Mouse (Mus musculus) megakaryocyte progenitor cell, adult 5-6 weeks (primary cell): Measurements from ENCODE around the gene Tbc1d2. TPM values are rescaled to one million over a fixed set of nuclear protein-coding genes. Genes with fewer than 3 reads are reported as not detected.

Source experiments
- ATAC-seq: replicated peaks from 2 replicates; pipeline ENCODE4 v1.8.0; 2016; ENCODE audit warnings: mild to moderate bottlenecking, moderate TSS enrichment, inconsistent platforms; ENCODE audit not compliant: poor library complexity
- total RNA-seq, 2 experiments: library from RNA; stranded (forward) in 1 of 2; stranded (reverse) in 1 of 2; fragments of 157-497, 149-512 nt in 1 of 2; fragments of 200-1000 nt in 1 of 2; gene quantifications; 2 replicates each; pipeline versions ENCODE4 v1.2.3 to v1.2.4; 2015 to 2017

Tbc1d2 gene
- 5.8 and 6.1 TPM in 2 replicates for total RNA-seq (2015)
- total RNA-seq (2017) = 6.3 and 8.2 TPM in 2 replicates

DNA sequence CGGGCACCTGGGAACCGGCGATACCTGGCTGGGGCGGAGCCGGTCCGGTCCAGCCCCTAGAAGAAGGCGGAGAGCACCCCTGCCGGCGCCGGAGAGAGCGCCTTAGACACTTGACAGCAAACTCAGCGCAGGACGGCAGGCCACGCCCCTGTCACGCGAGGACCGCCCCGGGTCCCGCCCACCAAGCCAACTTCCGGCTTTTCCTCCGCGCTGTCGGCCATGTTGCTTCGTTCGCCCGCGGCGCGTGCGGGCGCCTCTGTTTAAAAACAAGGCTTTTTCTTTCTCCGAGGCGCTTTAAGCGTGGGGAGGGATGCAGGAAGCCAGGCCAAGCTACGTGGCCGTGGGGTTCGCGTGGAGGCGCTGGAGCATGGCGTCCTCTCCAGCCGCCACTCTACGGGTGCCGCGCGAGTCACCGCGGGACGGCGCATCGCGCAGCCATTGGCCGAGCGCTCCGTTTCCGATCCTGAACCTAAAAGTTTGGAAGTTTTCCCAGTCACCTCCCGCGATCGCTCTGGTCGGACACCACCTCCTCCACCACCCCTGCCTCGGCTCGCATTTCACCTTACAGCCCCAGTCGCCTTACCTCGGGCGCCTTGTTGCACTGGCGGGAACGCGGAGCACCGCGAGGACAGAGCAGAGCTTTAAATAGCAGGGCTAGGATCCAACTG, at the start of gene Tbc1d2:
TSS of gene Tbc1d2 (minus strand) at position 124 of the 668 bp plus-strand sequence.
- peak; percentile 98 for ATAC-seq

DNA sequence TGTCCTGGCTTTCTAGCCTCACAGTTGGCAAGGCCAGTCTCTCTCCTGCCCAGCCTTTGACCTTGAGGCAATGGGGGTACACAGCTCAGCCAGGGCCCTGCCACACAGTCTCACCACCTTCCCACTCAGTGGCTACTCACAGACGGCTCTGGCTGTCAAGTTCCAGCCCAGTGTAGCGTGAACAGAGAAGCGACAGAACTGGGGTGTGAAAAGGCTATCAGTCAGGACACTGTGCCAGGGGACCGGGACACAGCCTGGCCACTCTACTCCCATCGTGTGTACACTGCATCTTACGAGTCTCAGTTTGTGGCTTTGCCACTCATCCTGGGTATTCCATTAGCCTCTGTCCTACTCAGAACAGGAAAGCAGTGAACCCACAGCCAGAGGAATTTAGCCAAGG, 46.5 kb upstream of the Tbc1d2 start:
- ATAC-seq = no peak

DNA sequence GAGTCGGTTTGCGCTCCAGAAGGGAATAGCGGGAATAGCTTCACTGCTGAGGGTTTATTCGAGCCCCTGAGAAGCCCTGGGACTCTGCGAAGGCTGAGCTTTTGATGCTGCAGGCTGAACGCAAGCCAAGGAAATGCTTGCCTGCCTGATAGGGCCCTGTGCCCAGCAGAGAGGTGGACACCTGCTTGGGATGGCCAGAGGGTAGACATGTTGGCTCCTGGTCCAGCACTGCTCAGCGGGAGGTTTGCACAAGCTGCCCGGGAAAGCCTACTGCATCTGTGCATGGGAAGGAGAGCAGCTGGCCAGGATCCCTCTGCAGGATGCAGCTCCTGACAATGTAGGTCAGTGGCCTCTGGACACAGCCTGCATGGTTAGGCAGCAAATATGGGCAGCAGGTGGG, 40.6 kb upstream of the Tbc1d2 start:
- ATAC-seq = no peak

DNA sequence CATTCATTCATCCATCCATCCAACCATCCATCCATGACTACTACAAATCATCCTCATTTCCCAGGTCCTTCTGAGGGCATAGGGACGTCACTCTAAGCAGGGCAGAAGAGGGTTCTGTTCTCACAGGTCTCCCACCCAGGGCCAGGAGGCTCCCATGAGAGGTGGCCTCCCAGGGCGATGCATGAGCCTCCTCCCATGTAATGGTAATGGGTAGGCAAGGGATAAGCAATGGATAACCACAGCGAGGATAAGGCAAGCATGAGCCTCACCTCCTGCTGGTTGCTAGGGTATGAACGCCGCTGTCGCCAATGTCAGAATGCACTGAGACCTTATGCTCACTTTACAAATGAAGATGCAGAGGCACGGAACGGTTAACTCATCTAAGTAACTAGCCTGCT, 40.0 kb upstream of the Tbc1d2 start:
- no peak for ATAC-seq

DNA sequence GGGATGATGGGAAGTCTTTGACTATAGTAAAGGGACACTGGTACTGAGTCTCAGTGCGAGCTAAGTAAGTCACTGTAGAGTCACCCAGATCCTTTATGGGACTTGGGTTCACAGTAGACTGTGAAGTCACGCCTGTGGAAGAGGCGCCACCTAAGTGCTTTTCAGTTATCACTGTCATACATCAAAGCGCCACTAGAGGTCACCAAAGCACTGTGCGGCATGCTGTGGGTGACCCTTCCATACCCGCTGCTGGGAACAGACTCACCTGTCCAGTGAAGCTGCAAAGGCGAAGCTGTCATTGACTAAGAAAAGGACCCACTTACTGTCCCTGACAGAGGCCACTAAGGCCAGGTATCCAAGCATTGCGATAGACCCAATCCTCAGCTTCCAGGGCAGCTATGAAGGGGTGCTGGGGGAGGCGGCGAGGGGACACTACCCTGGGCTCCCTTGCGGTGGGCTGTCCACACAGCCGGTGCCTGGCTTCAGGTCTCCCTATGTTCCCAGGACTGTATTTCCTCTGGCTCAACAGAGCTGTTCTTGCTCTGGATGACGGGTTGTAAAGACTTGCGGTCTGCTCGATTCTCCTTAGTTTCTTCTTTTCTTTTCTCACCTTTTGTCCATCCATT, 39.5 kb upstream of the Tbc1d2 start:
- ATAC-seq = peak; percentile 96

DNA sequence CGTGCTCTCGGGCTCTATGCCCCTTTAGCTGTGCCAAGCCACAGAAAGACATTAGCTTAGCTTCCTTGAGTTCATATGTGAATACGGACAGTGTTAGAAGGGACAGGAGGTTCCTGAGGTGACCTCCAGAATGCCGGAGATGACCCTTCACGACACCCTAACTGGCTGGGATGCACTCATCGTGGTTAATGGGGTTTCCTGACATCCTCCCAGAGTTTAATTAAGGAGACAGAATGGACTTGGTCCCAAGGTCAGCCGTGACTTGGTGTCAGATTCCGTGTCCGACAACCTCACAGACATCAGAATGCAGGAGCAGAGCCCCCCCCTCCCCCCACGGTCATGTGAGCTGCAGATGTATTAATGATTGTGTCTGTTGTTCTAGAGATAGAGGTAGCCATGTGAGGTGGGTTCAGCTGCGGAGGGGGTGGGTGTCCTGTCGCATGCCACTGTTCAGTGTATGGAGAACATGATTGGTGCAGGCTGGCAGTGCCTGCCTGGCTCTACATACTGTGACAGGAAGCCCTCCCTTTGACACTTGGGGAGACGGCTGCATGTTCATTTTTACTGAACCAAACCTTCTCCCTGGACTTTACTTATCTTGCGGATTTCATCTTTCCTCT, 38.3 kb upstream of the Tbc1d2 start:
- no peak for ATAC-seq

DNA sequence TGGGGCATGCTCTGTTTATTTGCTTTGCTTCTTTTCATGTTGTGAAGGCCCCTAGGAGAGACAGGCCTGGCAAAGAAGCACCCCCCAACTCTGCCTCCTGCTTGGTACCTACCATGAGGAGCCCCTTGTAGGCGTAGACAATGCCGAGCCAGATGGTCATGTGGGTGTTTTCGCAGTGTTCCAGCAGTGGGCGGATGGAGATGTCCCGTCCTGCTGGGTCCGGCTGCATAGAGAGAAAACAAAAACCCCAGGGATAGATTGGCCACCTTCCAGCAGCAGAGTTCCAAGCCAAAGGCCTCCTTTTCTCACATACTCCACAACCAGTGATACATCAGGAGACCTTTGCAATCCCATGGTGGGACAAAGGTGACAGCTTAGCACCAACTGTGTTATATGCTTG, 34.2 kb upstream of the Tbc1d2 start:
- no peak for ATAC-seq

DNA sequence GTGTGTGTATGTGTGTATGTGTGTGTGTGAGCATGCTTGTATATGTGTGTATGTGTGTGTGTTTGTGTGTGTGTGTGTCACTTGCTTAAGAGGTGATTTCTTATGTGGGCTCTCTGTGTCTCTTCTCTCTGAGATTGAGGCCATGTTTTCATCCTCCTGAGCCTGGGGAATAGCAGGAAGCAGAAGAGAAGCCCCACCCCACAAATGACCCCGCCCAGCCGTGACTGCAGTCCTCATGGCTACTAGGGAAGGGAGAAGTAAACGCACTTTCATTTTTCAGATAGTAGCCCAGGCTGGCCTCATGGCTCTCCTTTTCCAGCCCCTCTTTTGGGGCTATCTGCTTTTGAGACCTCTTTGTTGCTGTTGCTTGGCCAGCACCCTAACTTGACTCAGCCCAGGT, 26.6 kb upstream of the Tbc1d2 start:
- ATAC-seq = peak; percentile 27; the same call in 1 of the 2 replicates

DNA sequence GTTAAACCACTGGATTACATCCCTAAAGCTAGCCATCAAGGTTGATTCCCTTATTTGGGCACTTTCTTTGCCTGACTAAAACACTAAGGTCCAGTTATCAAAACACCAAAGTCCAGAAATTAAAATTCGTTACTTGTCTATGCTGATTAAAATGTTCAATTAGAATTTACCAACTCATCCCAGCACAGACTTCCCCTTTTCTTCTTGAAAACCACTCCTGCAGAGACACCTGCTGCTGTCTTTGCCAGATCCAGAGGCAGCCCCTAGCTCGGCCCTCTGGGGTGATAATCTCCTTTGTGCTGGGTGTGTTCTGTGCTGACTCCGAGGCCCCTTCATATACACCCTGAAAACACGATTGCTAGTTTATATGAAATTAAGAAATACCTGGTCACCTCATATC, 26.0 kb upstream of the Tbc1d2 start:
- ATAC-seq = peak; percentile 49

DNA sequence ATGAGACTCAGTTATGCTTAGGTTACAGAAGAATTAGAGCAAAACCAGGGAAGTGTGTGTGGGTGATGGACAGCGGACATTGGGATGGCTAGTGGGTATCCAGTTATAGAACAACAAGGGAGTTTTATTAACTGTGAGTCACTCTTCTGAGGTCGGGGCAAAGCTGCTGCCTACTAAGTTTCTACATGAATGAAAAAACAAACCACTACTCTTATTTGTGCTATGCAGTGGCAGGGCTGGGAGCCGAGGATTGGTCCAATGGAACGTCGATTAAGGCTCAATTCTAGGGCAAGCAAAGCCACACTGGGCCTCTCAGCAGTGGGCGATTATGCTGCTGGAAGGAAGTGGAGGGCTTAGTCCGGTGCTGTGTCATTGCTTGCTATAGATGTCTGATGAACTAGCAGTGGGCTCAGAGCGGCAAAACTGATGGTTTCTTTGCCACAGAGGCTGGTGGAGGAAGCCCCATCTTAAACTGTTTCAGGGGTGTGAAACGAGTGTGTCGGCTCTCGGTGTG, 25.3 kb upstream of the Tbc1d2 start:
- ATAC-seq = peak; percentile 51

DNA sequence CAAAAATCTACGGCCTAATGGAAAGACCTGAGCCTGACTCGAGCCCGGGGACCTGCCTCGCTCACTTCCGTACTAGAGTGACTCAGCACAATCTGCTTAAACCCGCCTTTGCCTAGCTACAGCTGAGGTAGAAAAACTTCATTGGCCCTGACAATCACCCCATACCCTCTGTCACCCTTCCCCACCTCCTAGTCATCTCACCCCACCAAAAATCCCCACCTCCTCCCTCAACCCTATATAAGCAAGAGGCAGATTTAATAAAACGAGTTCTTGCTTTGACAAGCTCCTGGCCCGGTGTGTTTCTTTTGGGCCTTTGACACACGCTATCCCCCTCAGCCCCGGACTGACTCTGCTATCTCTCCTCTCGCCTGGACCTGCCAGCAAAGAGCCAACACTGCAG, 18.6 kb upstream of the Tbc1d2 start:
- peak; percentile 76 for ATAC-seq

DNA sequence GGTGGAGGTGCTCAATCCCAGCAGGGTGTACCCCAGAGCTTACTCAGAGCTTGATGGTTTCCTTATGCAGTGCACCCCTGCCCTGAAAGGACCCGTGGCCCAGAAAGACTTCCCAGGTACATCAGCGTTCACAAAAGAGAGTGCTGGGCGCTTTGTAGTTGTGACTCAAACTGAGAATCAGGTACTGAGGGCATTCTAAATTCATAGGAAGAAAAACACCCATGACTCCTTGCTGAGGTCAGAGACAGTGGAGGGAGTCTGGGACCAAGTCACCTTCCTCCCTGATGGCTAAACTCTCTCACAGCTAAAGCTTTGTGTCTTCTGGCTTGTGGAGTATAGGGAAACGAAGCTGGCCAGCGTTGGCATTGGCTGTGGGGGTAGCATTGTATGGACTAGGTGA, 16.4 kb upstream of the Tbc1d2 start:
- no peak for ATAC-seq

DNA sequence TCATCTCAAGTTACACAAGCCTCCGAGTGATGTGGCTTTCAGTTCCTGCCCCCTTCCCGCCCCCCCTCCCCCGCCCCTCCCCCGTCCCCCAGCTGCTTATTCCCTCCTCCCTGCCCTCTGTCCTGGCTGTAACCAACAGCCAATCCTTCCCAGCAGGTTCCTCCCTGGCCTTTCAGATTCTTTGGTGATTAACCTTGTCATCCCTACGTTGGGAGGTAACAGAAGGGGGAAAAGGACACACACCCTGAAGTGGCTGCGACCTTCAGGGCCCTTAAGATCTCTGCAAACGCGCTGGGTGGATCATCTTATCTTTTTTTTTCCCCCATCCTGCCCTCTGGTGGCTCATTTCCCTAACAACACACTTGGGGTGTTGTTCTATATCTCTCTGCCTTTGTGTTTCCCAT, 15.4 kb upstream of the Tbc1d2 start:
- ATAC-seq = peak; percentile 47

DNA sequence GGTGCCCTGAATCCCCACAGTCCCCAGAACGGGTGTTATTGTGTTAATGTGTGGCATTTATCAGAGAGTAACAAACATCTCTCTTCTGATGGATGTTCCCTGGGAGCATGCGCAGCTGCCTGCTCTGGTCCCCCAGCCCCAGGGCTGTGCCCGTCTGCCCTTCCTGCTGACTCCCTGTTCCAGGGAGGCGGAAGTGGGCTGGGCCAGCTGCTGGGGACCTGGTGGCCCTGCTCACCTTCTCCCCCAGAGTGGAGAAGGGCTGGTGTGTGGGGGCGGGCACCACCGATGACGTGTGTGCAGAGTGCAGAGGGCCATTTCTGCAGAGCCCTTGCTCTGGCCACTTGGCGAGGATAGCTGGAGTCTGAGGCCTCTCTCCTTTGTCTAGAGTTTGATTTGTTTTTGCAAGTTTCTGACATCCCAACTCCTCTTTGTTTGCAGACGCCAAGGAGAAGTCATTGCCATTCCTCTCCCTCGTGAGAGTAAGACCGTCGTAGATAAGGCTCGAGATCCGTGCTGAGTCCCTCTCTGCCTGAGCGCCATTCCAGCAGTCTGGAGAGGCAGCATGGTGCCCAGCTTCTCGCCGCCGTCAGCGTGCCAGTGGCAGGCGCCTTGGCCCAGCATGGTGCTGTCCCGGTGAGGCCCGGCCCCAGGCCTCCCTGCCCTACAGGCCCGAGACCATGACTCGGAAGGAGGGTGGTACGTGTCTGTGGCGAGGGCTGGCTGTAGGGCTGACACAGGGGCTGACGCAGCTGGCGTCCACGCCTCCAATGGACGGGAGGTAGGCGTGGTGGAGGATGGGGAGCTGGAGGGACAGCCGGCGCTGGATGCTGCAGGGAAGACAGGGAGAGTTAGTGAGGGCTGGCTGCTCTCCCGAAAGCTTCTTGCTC, 14.4 kb upstream of the Tbc1d2 start:
- peak; percentile 71 for ATAC-seq

DNA sequence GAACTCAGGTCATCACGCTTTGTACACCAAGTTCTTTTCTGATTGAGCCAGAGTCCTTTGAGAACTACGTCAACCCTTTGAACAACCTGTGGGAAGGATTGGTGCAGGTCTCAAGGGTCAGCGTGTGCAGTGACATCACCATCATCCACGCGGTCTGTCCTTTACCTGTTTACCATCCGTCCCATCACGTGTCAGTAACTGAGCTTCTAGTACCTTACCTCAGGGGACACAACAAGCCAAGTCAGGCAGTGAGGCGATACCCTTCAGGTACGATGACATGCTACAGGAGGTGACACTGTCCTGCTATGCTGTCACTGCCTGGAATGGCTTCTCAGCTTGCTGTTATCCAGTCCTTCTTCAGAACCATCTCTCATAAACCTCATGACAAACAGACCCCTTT, 11.4 kb upstream of the Tbc1d2 start:
- ATAC-seq = no peak

DNA sequence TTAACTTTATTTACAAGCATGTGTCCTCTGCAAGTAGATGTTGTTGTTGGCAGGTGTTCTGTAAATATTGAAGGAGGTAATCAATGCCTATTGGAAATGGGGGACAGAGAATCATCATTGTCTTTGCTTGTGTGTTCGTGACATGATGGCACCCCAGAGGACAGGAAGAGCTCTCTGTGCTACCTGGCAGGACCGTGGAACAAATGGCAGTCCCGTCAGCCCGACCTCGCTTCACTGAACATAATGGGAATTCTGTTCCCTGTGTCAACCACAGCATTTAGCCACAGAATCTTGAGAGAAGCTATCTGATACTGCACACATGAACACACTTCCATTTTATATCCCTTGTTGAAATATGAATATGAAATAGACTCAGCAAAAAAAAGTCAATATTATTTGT, 8.9 kb upstream of the Tbc1d2 start:
- no peak for ATAC-seq

DNA sequence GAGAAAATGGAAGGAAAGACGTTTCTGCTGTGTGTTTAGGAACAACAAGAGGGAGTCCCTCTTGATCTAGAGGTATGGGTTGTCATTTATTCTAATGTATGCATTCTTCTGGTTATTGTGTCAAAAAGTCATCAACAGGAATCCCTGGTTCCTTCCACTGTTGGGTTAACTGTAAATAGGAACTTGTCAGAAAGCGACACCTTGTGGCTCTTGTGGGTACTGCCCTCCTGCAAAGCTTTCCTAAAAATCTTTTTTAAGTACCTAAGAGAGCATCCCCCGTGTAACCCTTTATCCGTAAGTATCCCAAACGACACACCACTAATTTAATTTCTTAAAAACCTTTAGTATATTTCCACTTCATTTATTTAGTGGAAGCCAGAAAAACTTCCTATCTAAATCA, 7.1 kb upstream of the Tbc1d2 start:
- peak; percentile 95 for ATAC-seq

DNA sequence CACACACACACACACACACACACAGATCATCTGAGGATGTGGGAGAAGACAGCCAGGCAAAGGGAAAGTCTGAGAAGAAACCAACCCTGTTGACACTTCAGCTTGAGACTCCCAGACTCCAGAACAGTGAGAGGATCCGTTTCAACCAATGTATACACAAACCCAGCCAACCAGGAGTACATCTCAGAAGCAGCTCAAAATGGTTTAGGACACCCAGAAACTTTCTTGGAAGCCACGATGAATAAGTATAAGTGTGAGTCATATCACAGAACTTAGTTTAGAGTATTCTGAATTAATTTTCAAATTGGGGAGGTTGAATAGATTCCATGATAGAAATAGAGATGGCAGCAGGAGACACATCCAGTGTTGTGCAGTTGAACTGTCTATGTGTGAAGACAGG, 5.9 kb upstream of the Tbc1d2 start:
- ATAC-seq = no peak

DNA sequence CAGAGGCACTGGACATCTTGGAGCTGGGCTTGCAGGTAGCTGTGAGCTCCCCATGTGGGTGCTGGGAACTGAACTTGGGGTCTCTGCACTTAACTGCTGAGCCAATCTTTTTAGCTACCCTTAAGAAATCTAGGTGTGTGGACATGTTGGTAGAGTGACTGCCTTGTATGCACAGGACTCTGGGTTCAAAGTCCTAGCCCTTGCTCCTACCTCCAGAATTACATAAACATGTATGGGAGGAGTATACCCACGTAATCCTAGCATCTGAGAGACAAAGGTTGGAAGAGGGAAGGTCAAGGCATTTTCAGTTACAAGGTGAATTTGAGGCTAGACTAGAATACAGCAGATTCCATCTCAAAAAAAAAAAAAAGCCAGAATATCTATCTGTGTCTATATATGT, 5.3 kb upstream of the Tbc1d2 start:
- ATAC-seq = no peak

DNA sequence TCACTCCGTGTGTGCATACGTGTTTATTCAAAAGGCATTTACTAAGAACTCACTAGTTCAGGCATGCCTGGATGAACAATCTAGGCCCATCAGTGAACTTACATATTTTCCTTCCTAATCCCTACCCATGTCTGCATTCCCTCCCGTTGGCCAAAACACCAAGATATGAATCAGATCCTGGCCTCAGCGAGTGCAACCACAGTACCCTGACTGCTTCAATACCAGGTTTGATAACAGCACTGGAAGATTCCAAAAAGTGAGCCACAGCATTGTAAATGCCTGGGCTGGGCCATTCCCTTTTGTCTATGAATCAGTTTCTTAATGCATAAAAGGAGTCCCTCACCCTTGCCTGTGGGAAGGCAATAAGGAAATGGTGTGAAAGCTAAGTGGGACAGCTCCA, 848 bp downstream of the Tbc1d2 start:
- no peak for ATAC-seq

DNA sequence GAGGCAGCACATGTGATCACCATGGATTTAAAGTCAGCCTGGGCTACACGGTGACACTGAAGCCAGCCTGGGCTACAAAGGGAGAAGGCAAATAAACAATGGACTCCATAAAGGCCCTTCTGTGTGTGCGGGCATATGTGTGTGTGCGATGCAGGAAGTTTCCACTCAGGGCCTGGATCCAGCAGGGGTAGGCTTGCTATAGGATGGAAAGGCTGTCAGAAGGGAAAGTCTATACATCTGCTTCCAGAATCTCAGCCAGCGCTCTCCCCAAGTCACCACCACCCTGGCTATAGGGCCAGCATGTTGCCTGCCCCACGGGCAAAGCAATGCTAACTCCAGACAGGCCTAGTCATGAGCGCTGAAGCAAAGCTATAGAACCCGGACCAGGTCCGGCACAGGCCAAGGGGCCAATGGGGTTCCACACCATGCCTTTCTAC, 6.3 kb downstream of the Tbc1d2 start:
- no peak for ATAC-seq
